Mouse (Mus musculus): Measurements from ENCODE around the gene Zfp691.
A peak's percentile ranks its signal among the peaks of the same experiment; 100 is the strongest.

Gene Zfp691

DNA sequence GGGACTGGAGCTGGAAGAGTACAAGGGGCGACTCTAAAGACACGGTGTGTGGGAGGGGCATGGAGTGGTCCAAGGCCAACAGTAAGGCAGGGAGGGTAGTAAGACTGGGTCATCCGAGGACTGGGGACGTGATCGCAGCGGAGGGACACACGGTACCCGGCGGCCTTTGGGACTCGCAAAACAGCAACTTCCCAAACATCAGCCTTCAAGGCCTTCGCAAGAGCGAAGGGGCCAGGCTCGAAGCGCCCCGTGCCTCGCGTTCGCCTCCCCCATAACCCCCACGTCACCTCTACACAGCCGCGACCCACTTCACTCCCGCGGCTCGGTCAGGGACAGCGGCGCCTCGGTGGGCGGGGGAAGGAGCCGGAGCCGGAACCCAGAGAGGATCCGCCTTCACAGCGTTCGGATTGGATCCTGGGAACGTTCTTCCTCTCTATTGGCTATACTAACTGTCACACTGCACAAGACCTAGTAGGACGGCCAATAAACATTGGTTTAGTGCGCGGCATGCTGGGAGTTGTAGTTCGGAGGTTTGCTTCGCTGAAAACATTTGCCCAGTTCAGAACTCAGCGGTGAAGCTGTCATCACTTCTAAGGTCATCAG lies at the start of gene Zfp691:
TSS of gene Zfp691 (minus strand) at position 345 of the 603 bp plus-strand sequence.
- DNase-seq (ENCODE audit: low spot score): peak; percentile 84

GRCm38 (mm10) chr4:119223696-119224095 lies 49.7 kb upstream of the Zfp691 start:
- no peak for DNase-seq (ENCODE audit: low spot score)

- no peak for DNase-seq (ENCODE audit: low spot score)
Measured at GRCm38 (mm10) chr4:119218169-119218568, 44.2 kb upstream of the Zfp691 start, which contains the start of gene Tmem269. Gene Tmem269 (minus strand): TSS chr4:119218217.

DNA sequence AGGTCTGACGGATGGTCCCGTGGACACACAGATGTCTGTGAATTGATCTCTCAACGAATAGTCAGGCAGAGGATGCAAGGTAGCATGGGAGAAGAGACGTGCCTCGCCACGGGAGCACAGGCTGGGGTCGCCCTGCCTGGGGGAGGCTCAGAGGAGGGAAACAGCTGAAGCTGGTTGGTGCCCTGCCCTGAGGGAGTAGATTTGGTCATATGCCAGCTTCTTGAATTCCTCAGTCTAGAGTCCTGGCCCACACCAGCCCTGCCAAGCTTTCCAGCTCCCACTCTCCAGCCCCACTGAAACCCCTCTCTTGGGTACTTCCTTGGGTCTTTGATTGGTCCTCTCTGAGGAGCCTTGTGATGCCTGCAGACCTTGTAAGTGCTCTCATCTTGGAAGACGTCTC lies 42.7 kb upstream of the Zfp691 start:
- no peak for DNase-seq (ENCODE audit: low spot score)

GRCm38 (mm10) chr4:119204672-119205071 lies 30.7 kb upstream of the Zfp691 start:
- peak; percentile 35 for DNase-seq (ENCODE audit: low spot score)

GRCm38 (mm10) chr4:119198105-119198504 lies 24.1 kb upstream of the Zfp691 start:
- DNase-seq (ENCODE audit: low spot score): no peak

GRCm38 (mm10) chr4:119195582-119196320 lies 21.8 kb upstream of the Zfp691 start:
- peak; percentile 13 for DNase-seq (ENCODE audit: low spot score)

DNA sequence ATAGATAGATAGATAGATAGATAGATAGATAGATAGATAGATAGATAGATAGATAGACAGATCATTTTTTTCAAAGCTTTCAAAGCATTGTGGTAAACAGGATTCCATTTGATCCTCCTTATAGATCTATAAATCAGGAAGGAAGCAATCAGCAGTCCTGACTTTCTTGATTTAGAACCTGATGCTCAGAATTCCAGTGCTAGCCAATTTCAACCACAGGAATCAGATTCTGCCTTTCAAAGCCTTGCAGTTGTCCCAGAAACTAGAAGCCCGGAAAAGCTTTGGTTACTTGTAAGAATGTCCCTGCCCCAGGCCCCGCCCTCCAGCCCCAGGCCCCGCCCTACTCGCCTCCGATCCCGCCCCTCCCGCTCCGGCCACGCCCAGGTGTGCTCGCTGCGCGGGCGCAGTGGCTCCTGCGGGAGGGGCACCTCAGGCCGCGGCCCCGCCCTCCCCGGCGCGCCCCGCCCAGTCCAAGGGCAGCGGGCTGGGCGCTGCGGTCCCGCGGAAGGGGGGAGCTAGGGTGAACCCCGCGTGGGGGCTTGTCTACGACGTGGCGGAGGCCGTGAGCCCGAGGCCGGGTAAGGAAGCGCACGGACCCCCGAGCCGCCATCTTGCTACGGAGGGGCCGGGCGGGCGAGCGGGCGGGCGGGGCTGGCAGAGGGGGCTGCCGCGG lies 21.1 kb upstream of the Zfp691 start, which contains the start of gene Svbp:
TSS of gene Svbp (plus strand) at position 398 of the 673 bp plus-strand sequence.
- DNase-seq (ENCODE audit: low spot score): peak; percentile 88

DNA sequence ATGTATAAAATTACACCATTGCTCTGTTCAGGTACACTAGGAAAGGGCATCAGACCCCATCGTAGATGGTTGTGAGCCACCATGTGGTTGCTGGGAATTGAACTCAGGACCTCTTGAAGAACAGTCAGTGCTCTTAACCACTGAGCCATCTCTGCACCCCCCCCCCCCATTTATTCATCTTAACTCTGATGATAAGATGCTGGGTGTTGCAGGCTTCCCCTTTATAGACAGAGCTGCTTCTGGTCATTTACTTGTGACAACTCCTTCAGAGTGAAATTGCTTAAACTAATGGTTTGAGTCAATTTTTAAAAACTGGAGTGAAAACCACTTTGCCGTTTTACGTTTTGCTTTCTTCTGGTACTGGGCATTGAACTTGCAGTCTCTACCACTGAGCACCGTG lies 18.8 kb upstream of the Zfp691 start:
- no peak for DNase-seq (ENCODE audit: low spot score)

GRCm38 (mm10) chr4:119191273-119191672 lies 17.3 kb upstream of the Zfp691 start:
- no peak for DNase-seq (ENCODE audit: low spot score)

DNA sequence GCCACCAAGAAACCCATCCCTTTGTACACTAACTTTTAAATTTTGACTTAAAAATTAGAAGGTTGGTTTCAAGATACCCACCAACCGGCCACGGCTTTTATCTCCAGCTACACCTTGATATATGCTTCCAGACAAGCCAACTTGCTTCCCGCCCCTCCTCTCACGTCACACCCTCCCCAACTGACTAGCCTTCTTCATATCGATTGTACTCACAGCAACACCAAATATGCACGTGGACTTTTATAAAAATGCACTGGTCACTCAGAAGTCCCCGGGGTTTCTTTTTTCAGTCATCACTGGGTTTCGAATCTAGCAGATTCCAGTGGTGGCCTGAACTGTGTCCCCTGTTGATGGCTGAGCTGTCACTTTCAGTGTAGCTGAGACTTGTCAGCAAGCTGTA lies 16.6 kb upstream of the Zfp691 start:
- DNase-seq (ENCODE audit: low spot score): no peak

GRCm38 (mm10) chr4:119189864-119190263 lies 15.9 kb upstream of the Zfp691 start, which contains the start of gene Ermap:
Gene Ermap (minus strand): TSS chr4:119190011.
- DNase-seq (ENCODE audit: low spot score): no peak

GRCm38 (mm10) chr4:119189392-119189791 lies 15.4 kb upstream of the Zfp691 start:
- DNase-seq (ENCODE audit: low spot score): no peak

DNA sequence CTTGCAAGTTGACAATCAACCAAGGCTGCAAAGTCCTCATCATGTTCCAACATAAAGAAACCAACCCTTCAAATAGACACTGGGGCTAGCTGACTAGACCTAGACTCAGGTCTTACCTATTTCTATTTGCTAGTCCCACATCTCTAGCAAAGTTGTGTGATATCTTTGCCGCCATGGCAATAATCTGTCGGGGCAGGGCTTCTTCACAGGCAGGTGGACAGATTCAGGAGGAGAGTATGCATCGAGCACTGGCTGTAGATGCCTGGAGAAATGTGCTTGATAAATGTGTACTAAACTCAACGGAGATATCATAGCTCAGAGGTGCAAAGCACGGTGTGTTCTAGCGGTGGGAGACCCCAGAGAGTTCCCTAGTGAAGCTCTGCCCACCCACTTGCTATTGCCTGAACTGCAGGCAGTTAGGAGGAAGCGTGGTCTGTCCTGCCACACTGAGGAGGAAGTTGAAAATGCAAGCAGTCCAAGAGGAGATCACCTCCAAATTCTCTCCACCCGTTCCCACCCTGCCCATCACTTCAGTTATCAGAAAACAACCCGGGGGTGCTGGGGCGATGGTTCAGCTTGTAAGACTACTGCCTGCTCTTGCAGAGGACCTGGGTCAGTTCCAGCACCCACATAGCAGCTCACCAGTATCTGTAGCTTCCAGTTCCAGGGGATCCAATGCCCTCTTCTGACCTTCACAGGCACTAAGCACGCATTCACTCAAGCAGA lies 14.2 kb upstream of the Zfp691 start:
- no peak for DNase-seq (ENCODE audit: low spot score)

DNA sequence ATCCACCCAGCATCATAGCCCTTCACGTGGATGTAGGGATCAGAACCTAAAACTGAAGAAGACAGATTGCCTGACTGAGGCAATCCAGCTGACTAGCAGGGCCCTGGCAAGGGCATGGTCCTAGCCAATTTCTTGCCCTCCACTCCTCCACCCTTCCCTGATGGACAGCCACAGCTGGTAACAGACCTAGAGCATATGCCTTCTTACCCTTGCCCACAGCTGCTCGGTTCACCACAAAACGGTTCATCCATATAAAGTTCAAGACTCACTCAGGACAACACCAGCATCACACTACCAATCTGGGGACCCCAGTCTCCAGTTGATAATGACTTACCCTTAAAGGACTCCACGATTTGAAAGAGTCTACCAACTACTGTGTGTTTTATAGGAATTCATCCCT lies 11.8 kb upstream of the Zfp691 start:
- no peak for DNase-seq (ENCODE audit: low spot score)

- DNase-seq (ENCODE audit: low spot score): no peak
Measured at GRCm38 (mm10) chr4:119183525-119183924, 9.5 kb upstream of the Zfp691 start.

DNA sequence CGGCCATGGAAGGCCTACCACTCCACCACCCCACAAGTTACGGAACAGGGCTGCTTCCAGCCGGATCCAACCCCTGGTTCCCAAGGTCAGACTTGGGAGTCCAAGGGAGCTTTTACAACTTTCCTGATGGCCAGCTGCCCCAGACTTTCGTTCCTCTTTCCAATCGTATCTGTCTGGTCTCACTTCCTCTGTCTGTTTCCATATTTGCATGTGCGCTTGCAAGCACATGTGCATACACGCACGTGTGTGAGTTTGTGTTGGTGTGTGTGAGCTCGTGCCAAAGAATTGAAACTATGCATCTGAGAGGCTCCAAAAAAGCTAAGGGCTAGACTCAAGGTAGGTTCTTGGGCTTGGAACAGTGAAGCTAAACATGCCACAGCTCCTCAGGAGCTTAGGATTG lies 7.5 kb upstream of the Zfp691 start:
- no peak for DNase-seq (ENCODE audit: low spot score)

GRCm38 (mm10) chr4:119180133-119180707 lies 6.2 kb upstream of the Zfp691 start:
- no peak for DNase-seq (ENCODE audit: low spot score)

DNA sequence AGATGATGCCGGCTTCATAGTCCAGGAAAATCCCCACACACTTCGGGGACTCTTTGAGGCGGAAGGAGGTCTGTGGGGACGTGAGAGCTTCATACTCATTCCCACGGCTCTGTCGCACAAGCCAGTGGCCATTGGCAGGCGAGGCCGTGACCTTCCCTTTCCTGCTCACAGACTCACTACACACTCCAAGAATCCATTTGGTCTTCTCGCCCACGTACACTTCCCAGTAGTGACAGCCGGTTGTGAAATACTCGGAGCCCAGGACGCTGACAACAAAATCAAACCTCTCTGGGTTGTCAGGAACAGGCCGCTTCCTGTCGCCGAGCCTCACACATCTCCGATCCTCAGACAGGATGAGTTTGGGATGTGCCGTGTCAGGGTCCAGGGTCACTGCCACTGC lies 4.3 kb upstream of the Zfp691 start:
- no peak for DNase-seq (ENCODE audit: low spot score)

DNA sequence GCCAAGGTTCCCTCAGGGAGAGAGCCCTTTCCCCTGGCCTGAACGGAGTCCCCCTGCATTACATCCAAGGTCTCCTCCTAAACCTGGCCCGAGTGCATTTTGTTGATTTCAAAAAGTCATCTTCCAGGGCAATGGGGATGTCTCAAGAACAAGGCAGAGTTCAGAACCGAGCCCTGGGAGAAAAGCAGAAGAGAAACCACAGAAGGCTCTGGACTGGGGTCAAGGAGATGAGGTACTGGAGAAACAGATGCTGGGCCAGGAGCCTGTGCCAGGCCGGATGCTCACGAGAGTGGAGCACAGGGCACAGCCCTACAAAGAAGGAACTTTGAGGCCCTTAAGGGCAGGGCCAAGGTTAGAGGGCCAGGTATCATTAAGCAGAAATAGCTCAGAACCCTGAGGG lies 3.7 kb upstream of the Zfp691 start:
- DNase-seq (ENCODE audit: low spot score): no peak

DNA sequence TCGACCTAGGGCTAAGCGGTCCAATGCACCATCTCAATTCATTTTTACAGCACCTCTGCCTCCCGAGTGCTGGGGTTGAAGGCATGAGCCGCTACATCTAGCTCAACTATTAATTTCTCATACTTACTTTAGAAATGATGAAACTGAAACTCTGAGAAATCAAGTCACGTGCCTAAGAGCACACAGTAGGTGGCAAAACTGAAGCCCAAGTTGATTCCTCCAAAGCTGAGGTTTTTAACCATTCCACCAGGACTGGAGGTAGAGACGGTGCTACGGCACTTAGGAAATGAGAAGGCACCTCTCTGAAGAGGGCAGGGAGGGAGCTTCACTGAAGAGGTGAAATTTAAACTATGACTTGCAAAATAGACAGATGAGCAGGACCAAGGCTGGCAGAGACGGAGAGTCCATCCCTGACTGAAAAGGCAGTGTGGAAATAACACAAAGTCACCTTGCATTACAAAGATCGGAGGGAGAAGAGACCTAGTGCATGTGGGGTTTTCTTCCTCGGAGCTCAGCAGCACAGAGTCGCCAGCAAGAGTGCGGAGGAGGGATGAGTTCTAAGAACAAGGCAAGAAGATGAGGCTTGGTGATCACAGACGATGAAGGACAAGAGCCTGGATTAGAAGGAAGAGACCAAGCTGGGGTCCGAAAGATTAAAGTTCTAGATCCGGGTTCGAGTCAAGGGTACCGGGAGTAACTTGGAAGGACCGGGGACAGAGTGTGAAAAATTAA lies 910 bp downstream of the Zfp691 start:
- DNase-seq (ENCODE audit: low spot score): no peak
